ENCODE assay signal across 34 mouse cellular contexts in genomic region chr9:119243981-119244380, GRCm38 (mm10). TPM values are rescaled to one million over a fixed set of nuclear protein-coding genes. Genes with fewer than 3 reads are reported as not detected.
DNase-seq lines count a peak whose midpoint lies in the region; ATAC-seq lines count a peak whose summit lies in the region.
"Had no signal": no experiment of that assay in that cellular context is flagged by ENCODE, and none has a peak within 500 bp of the region (broad histone marks: within the 10 kb centered on the region; RNA-seq: fewer than 3 reads in every experiment).

No protein-coding gene starts in this region.

- no peak overlapping the region for H3K27ac ChIP-seq in kidney, embryonic 16.5 days (ENCODE audit: low read length)
- H3K27ac ChIP-seq: embryonic facial prominence, embryonic 13.5 days; forebrain, embryonic 10.5 days; forebrain, embryonic 15.5 days; gastrocnemius, adult 2 months; hindbrain, embryonic 12.5 days; hindbrain, postnatal 0 days; kidney, postnatal 0 days; liver, embryonic 14.5 days; macrophage; stomach, embryonic 15.5 days had no signal

- H3K9ac ChIP-seq in kidney, embryonic 16.5 days (replicated peaks; ENCODE audit: low read length) = no peak overlapping the region
- H3K9ac ChIP-seq: embryonic facial prominence, embryonic 13.5 days; forebrain, embryonic 15.5 days; hindbrain, embryonic 12.5 days; liver, embryonic 14.5 days; stomach, embryonic 15.5 days had no signal

- H3K4me2 ChIP-seq in kidney, embryonic 16.5 days (replicated peaks; ENCODE audit: low read depth, low read length) = no peak overlapping the region
- H3K4me2 ChIP-seq: embryonic facial prominence, embryonic 13.5 days; forebrain, embryonic 15.5 days; hindbrain, embryonic 12.5 days; stomach, embryonic 15.5 days had no signal

- H3K4me1 ChIP-seq in kidney, embryonic 16.5 days (ENCODE audit: insufficient read depth, low read length) = no peaks in the 10 kb centered on the region
- H3K4me1 ChIP-seq: embryonic facial prominence, embryonic 13.5 days; forebrain, embryonic 10.5 days; forebrain, embryonic 15.5 days; hindbrain, embryonic 12.5 days; stomach, embryonic 15.5 days had no signal

- no peaks in the 10 kb centered on the region for H3K27me3 ChIP-seq in kidney, embryonic 16.5 days (ENCODE audit: insufficient read depth, low read length)
- H3K27me3 ChIP-seq: embryonic facial prominence, embryonic 13.5 days; forebrain, embryonic 15.5 days; hindbrain, embryonic 12.5 days; stomach, embryonic 15.5 days had no signal

- no peaks in the 10 kb centered on the region for H3K9me3 ChIP-seq in kidney, embryonic 16.5 days (ENCODE audit: low read length)
- H3K9me3 ChIP-seq: embryonic facial prominence, embryonic 13.5 days; forebrain, embryonic 10.5 days; forebrain, embryonic 15.5 days; hindbrain, embryonic 12.5 days; stomach, embryonic 15.5 days had no signal

- peak; percentile 52 for DNase-seq in kidney, adult 11 months
- no peak for DNase-seq in kidney, postnatal 10 days
- DNase-seq in kidney, postnatal 25 days = peak; percentile 34 to 47
- peak; percentile 22 for DNase-seq in large intestine, adult 2 months (ENCODE audit: low read depth, low spot score)
- no peak for DNase-seq in adrenal gland, postnatal 36 days
- DNase-seq: adrenal gland, postnatal 25 days; cerebellum, adult 18-20 months; cerebellum, postnatal 10 days; gastrocnemius, adult 2 months; gastrocnemius, postnatal 36 days; heart, postnatal 14 days; layer of hippocampus, postnatal 36 days; left cerebral cortex, postnatal 4 days; lung, adult 2 months; lung, postnatal 10 days; midbrain, embryonic 14.5 days; thymus, postnatal 14 days had no signal

- 89% methylated on average over 3 of the region's 3 CpGs for WGBS in kidney, embryonic 16.5 days
- WGBS in large intestine, adult 2 months = 37% methylated on average over 3 of the region's 3 CpGs

- ATAC-seq in kidney, embryonic 16.5 days (ENCODE audit: low FRiP score, low TSS enrichment) = no peak
- ATAC-seq in megakaryocyte-erythroid progenitor cell, adult 5-6 weeks (replicated peaks; ENCODE audit: low FRiP score, low TSS enrichment, poor library complexity, severe bottlenecking) = no peak
- ATAC-seq: forebrain, embryonic 15.5 days; hindbrain, postnatal 0 days had no signal

- peaks cover 20% of the 10 kb centered on the region; the same call in 1 of the 2 replicates for H3K36me3 ChIP-seq in kidney, embryonic 16.5 days (ENCODE audit: insufficient read depth, low read length)

- H3K4me3 ChIP-seq in kidney, embryonic 16.5 days (ENCODE audit: low read length) = no peak overlapping the region
- H3K4me3 ChIP-seq: embryonic facial prominence, embryonic 13.5 days; forebrain, embryonic 10.5 days; forebrain, embryonic 15.5 days; gastrocnemius, adult 2 months; hindbrain, embryonic 12.5 days; stomach, embryonic 15.5 days had no signal

RNA-seq across cellular contexts. Expression of gene Slc22a13, which starts 35.1 kb away (rescaled TPM):
- 22.1 and 22.9 TPM in 2 replicates for polyA plus RNA-seq in kidney, embryonic 16.5 days (2015; fragmentation: Nextera tagmentation; extraction: Ambion mirVana)
- polyA plus RNA-seq in large intestine, adult 2 months (2012; rRNA removed) = 0.06 and 0.16 TPM in 2 replicates
- not detected in 2 replicates for total RNA-seq in megakaryocyte-erythroid progenitor cell, adult 5-6 weeks (2014; fragmentation: Nextera tagmentation)
- total RNA-seq in megakaryocyte-erythroid progenitor cell, adult 5-6 weeks (2017) = not detected in 2 replicates
- total RNA-seq in adrenal gland, postnatal 36 days (2021) = not detected
- total RNA-seq: adrenal gland, postnatal 25 days; common myeloid progenitor, adult 5-6 weeks; gastrocnemius, adult 2 months; heart, adult 8-10 months; heart, postnatal 14 days; hindbrain, postnatal 0 days; left cerebral cortex, postnatal 4 days; MEL; monocyte, adult 5-6 weeks had no signal
- polyA plus RNA-seq: embryonic facial prominence, embryonic 13.5 days; forebrain, embryonic 10.5 days; heart, embryonic 14.5 days; hindbrain, postnatal 0 days; macrophage; neural tube, embryonic 14.5 days; stomach, embryonic 15.5 days had no signal

Comparison
In these comparisons a context has a peak if more than half of its experiments do, and no peak if none do; other contexts are left out.
1. DNase-seq: peak in kidney, adult 11 months (single experiment), kidney, postnatal 25 days (2 of 2) and large intestine, adult 2 months (single experiment); none in kidney, postnatal 10 days (single experiment) and adrenal gland, postnatal 36 days (0 of 2).